Mouse (Mus musculus): ENCODE results near the gene Arpc5l. TPM values are rescaled to one million over a fixed set of nuclear protein-coding genes. Genes with fewer than 3 reads are reported as not detected.
A peak's percentile ranks its signal among the peaks of the same experiment; 100 is the strongest.

Arpc5l gene
- polyA plus RNA-seq, 1 experiment from 2014 or later: 140 TPM

DNA sequence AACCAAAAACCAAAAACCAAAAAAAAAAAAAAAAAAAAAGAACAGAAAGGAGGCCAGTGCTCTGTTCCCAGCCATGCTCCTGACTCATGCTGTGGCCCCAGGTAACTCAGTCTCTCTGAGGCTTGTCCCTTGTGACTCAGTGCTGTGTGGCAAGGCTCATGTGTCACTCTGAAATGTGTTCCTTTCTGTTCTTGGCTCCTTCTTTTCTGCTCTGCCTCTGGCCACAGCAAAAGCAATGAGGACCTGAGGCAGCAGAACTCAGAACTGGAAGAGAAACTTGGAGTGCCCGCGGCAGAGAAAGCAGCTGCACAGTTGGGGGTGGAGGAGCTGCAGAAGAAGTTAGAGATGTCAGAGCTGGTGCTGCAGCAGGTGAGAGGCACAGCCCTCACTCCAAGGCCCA is 31.0 kb upstream of the Arpc5l start:
- no peak overlapping the region for H3K4me2 ChIP-seq (ENCODE audit: low read depth, low read length)
- no peaks in the 10 kb centered on the region for H3K27me3 ChIP-seq (ENCODE audit: control insufficient read depth, insufficient read depth, low read length)
- ATAC-seq (replicated peaks; ENCODE audit: insufficient number of reproducible peaks, low FRiP score, low TSS enrichment, low read depth) (no peak), DNase-seq (ENCODE audit: low spot score) (no peak)
- no peak overlapping the region for H3K27ac ChIP-seq (replicated peaks; ENCODE audit: low read depth, low read length)
- H3K9ac ChIP-seq (replicated peaks; ENCODE audit: low read length): no peak overlapping the region
- WGBS: 44% methylated on average over 2 of the region's 2 CpGs
- no peak overlapping the region for H3K4me3 ChIP-seq (ENCODE audit: low read depth, low read length)
- no peaks in the 10 kb centered on the region for H3K4me1 ChIP-seq (ENCODE audit: control insufficient read depth, insufficient read depth, low read length)
- H3K9me3 ChIP-seq (replicated peaks; ENCODE audit: control insufficient read depth, low read length): no peaks in the 10 kb centered on the region
- no peaks in the 10 kb centered on the region for H3K36me3 ChIP-seq (replicated peaks; ENCODE audit: control insufficient read depth, insufficient read depth, low read depth, low read length)

DNA sequence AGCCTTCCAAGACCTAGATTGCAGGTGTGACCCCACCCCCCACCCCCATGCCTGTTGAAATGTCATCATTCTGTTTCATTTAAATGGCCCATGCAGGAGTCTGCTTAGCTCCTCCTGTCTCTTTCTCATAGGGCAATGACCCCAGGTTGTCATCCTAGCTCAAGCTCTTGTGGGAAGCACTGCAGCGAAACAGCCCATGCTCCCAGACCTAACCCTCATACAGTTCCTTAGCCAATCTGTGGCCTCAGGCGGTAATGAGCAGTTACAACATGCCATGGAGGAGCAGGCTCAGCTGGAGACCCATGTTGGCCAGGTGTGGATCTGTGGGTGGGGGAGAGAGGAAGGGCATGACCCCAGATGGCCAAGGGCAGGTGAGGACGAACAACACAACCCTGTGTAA is 30.0 kb upstream of the Arpc5l start:
- Histone ChIP-seq H3K27ac (replicated peaks; ENCODE audit: low read depth, low read length) (no peak overlapping the region), H3K27me3 (ENCODE audit: control insufficient read depth, insufficient read depth, low read length) (no peaks in the 10 kb centered on the region), H3K9ac (replicated peaks; ENCODE audit: low read length) (no peak overlapping the region), H3K4me2 (ENCODE audit: low read depth, low read length) (no peak overlapping the region), H3K36me3 (replicated peaks; ENCODE audit: control insufficient read depth, insufficient read depth, low read depth, low read length) (no peaks in the 10 kb centered on the region), H3K4me3 (ENCODE audit: low read depth, low read length) (no peak overlapping the region), H3K9me3 (replicated peaks; ENCODE audit: control insufficient read depth, low read length) (no peaks in the 10 kb centered on the region), H3K4me1 (ENCODE audit: control insufficient read depth, insufficient read depth, low read length) (no peaks in the 10 kb centered on the region)
- 75% methylated on average over 3 of the region's 3 CpGs for WGBS
- DNase-seq (ENCODE audit: low spot score) (no peak), ATAC-seq (replicated peaks; ENCODE audit: insufficient number of reproducible peaks, low FRiP score, low TSS enrichment, low read depth) (no peak)

DNA sequence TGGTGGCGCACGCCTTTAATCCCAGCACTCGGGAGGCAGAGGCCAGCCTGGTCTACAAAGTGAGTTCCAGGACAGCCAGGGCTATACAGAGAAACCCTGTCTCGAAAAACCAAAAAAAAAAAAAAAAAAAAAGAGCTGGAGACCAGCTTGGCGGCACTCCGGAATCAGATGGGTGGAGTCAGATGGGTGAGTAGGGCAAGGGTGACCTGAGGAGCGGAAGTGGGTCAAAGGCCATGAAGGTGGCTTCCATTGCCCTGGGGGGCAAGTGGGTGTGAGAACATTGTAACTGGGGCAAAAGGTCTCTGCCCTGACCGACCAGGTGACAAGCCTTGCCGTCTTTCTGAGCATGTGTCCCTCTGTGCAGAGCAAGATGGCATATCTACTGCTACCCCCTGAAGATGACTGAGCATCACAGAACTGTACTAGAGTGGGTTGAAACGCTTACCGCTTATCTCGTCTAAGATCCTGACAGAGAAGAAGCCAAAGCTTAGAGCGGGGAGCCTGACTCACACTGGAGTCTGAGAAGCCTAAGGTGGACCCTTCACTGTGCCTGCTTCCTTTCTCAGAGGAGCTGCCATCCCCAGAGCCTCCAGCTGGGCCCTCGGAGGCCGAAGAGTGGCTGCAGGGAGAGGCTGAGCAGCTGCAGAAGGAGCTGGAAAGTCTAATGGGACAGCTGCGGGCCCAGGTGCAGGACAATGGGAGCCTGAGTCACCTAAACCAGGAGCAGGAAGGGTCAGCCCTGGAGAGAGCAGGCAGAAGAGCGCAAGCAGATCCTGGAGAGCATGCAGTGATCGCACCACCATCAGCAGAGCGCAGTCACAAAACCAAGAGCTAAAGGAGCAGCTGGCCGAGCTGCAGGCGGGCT is 29.0 kb upstream of the Arpc5l start:
- Histone ChIP-seq H3K36me3 (replicated peaks; ENCODE audit: control insufficient read depth, insufficient read depth, low read depth, low read length) (no peaks in the 10 kb centered on the region), H3K4me2 (ENCODE audit: low read depth, low read length) (no peak overlapping the region), H3K27ac (replicated peaks; ENCODE audit: low read depth, low read length) (no peak overlapping the region), H3K4me1 (ENCODE audit: control insufficient read depth, insufficient read depth, low read length) (no peaks in the 10 kb centered on the region), H3K27me3 (ENCODE audit: control insufficient read depth, insufficient read depth, low read length) (no peaks in the 10 kb centered on the region), H3K9me3 (replicated peaks; ENCODE audit: control insufficient read depth, low read length) (no peaks in the 10 kb centered on the region), H3K4me3 (ENCODE audit: low read depth, low read length) (no peak overlapping the region), H3K9ac (replicated peaks; ENCODE audit: low read length) (no peak overlapping the region)
- DNase-seq (ENCODE audit: low spot score) (no peak), ATAC-seq (replicated peaks; ENCODE audit: insufficient number of reproducible peaks, low FRiP score, low TSS enrichment, low read depth) (no peak)
- 73% methylated on average over 21 of the region's 21 CpGs for WGBS

DNA sequence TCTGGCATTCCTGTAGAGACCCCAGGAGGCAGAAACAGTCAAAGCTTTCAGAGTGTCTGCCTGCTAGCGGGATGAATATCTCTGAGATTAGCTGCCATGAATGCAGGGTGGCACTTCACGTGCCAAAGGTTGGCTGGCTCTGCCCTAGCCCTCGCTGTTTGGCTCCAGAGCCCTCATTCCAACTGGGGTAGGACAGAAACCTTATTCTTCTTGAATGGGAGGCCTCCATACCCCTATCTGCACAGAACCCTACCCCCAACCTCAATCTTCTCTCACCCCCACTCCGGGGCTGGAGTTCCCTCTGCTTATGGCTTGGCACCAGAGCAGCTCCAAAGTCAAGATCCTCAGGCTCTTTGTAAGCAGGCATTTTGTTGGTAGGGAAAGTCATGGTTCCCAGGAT is 27.3 kb upstream of the Arpc5l start:
- H3K4me3 ChIP-seq (ENCODE audit: low read depth, low read length): no peak overlapping the region
- H3K36me3 ChIP-seq (replicated peaks; ENCODE audit: control insufficient read depth, insufficient read depth, low read depth, low read length): no peaks in the 10 kb centered on the region
- no peak overlapping the region for H3K4me2 ChIP-seq (ENCODE audit: low read depth, low read length)
- no peaks in the 10 kb centered on the region for H3K27me3 ChIP-seq (ENCODE audit: control insufficient read depth, insufficient read depth, low read length)
- no peaks in the 10 kb centered on the region for H3K9me3 ChIP-seq (replicated peaks; ENCODE audit: control insufficient read depth, low read length)
- DNase-seq (ENCODE audit: low spot score) (no peak), ATAC-seq (replicated peaks; ENCODE audit: insufficient number of reproducible peaks, low FRiP score, low TSS enrichment, low read depth) (no peak)
- no peaks in the 10 kb centered on the region for H3K4me1 ChIP-seq (ENCODE audit: control insufficient read depth, insufficient read depth, low read length)
- 56% methylated on average over 4 of the region's 4 CpGs for WGBS
- no peak overlapping the region for H3K27ac ChIP-seq (replicated peaks; ENCODE audit: low read depth, low read length)
- no peak overlapping the region for H3K9ac ChIP-seq (replicated peaks; ENCODE audit: low read length)

DNA sequence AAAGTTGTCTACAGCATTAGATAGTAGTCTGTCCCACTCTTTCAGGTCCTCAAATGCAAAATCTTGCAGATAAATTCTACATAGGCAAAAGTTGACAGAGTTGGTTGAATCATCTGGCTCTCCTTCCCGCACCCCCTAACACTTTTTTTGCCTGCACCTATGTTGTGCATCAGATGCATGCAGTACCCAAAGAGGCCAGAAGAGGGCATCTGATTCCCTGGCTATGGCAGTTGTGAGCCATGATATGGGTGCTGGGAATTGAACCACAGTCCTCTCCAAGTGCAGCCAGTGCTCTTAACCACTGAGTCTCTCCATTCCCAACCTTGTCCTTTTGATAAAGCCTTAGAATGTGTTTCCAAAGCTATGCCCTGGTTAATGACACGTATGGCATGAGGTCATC is 21.7 kb upstream of the Arpc5l start:
- H3K27ac ChIP-seq (replicated peaks; ENCODE audit: low read depth, low read length): no peak overlapping the region
- no peak for ATAC-seq (replicated peaks; ENCODE audit: insufficient number of reproducible peaks, low FRiP score, low TSS enrichment, low read depth)
- H3K36me3 ChIP-seq (replicated peaks; ENCODE audit: control insufficient read depth, insufficient read depth, low read depth, low read length): no peaks in the 10 kb centered on the region
- no peak for DNase-seq (ENCODE audit: low spot score)
- H3K4me2 ChIP-seq (ENCODE audit: low read depth, low read length): no peak overlapping the region
- no peak overlapping the region for H3K4me3 ChIP-seq (ENCODE audit: low read depth, low read length)
- 93% methylated on average over 2 of the region's 2 CpGs for WGBS
- no peaks in the 10 kb centered on the region for H3K27me3 ChIP-seq (ENCODE audit: control insufficient read depth, insufficient read depth, low read length)
- peaks cover 3% of the 10 kb centered on the region; the same call in 1 of the 2 replicates for H3K9me3 ChIP-seq (replicated peaks; ENCODE audit: control insufficient read depth, low read length)
- no peaks in the 10 kb centered on the region for H3K4me1 ChIP-seq (ENCODE audit: control insufficient read depth, insufficient read depth, low read length)
- no peak overlapping the region for H3K9ac ChIP-seq (replicated peaks; ENCODE audit: low read length)

DNA sequence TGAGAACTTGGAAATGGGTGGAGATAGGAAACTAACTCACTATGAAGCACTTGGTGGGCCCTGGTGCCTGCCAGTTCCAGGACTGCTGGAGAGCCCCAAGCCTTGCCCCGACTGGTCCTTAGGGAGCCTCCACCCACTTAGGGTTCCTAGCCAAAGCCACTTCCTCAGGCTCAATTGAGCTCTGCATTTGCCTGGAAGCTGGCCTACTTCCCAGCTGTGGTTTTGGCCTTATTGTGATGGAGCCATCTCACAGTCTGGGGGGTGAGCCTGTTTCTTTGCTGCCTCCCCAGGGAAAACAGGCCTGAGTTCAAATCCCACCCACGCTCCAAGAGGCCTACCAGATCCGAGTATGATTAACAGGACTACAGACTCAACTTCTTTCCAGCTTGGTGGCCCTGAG is 18.6 kb upstream of the Arpc5l start:
- WGBS: 87% methylated on average over 3 of the region's 3 CpGs
- ATAC-seq (replicated peaks; ENCODE audit: insufficient number of reproducible peaks, low FRiP score, low TSS enrichment, low read depth): no peak
- no peak overlapping the region for H3K4me2 ChIP-seq (ENCODE audit: low read depth, low read length)

DNA sequence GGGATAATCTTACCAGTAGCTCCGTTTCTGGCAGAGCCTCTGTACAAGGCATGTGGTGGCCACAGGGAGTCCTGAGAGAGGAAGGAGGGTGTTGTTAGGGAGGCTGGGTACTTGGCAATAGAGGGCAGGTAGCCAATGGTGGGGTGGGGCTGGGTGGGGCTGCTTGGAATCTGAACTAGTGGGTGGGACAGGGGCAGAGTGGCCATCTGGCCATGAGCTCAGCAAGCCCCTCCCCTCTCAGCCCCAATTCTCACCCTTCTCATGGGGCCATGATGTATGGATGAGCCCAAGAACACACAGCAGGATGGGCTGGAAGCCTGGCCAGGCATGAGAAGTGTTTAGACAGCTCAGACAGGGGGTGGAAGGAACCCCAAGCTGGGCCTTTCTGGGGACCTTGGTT is 17.8 kb upstream of the Arpc5l start:
- Histone ChIP-seq H3K9ac (replicated peaks; ENCODE audit: low read length) (no peak overlapping the region), H3K36me3 (replicated peaks; ENCODE audit: control insufficient read depth, insufficient read depth, low read depth, low read length) (no peaks in the 10 kb centered on the region), H3K9me3 (replicated peaks; ENCODE audit: control insufficient read depth, low read length) (peaks cover 3% of the 10 kb centered on the region; the same call in 1 of the 2 replicates), H3K27me3 (ENCODE audit: control insufficient read depth, insufficient read depth, low read length) (no peaks in the 10 kb centered on the region), H3K4me2 (ENCODE audit: low read depth, low read length) (no peak overlapping the region), H3K27ac (replicated peaks; ENCODE audit: low read depth, low read length) (no peak overlapping the region), H3K4me3 (ENCODE audit: low read depth, low read length) (no peak overlapping the region), H3K4me1 (ENCODE audit: control insufficient read depth, insufficient read depth, low read length) (no peaks in the 10 kb centered on the region)
- no peak for DNase-seq (ENCODE audit: low spot score)
- no peak for ATAC-seq (replicated peaks; ENCODE audit: insufficient number of reproducible peaks, low FRiP score, low TSS enrichment, low read depth)
- 48% methylated on average over 1 of the region's 1 CpGs for WGBS

More for the DNA sequence above, 18.6 kb upstream of the Arpc5l start:
- H3K27ac ChIP-seq (replicated peaks; ENCODE audit: low read depth, low read length): no peak overlapping the region
- H3K4me3 ChIP-seq (ENCODE audit: low read depth, low read length): no peak overlapping the region
- H3K27me3 ChIP-seq (ENCODE audit: control insufficient read depth, insufficient read depth, low read length): no peaks in the 10 kb centered on the region
- no peak for DNase-seq (ENCODE audit: low spot score)
- H3K9me3 ChIP-seq (replicated peaks; ENCODE audit: control insufficient read depth, low read length): peaks cover 3% of the 10 kb centered on the region; the same call in 1 of the 2 replicates
- H3K9ac ChIP-seq (replicated peaks; ENCODE audit: low read length): no peak overlapping the region
- no peaks in the 10 kb centered on the region for H3K36me3 ChIP-seq (replicated peaks; ENCODE audit: control insufficient read depth, insufficient read depth, low read depth, low read length)
- no peaks in the 10 kb centered on the region for H3K4me1 ChIP-seq (ENCODE audit: control insufficient read depth, insufficient read depth, low read length)

DNA sequence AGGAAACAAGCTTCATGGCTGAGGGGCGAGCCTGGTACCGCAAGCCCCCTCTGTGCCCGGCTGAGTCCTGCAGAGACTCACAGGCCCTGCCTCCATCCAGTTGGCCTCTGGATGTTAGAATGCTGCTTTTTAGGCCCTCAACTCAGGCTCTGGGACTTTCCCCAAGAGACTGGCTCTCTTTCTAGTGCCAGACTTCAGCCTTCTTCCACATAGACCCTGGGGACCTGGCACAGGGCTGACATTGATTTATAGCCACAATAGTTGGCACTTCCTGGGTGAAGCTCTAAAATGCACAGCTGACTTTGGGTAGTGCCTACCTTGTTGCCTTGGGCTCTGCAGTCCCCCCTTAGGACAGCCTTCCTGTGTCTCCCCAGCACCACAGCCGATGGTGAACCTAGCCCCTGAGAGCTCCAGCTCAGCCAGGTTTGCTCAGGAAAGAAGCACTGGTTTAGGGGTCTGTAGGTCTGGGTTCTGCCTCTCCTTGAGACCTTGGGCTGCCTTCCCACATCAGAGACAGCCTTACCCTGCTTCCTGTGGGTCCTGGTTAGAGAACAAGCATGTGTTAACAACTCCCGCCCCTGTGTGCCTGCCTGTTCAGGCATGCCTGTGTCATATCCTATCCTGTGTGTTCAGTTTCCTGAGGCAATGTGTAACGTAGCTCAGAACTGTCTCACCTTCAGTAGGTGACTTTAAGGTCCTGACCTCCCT is 17.2 kb upstream of the Arpc5l start:
- peak; percentile 23 for DNase-seq (ENCODE audit: low spot score)
- Histone ChIP-seq H3K9ac (replicated peaks; ENCODE audit: low read length) (no peak overlapping the region), H3K27ac (replicated peaks; ENCODE audit: low read depth, low read length) (no peak overlapping the region), H3K4me1 (ENCODE audit: control insufficient read depth, insufficient read depth, low read length) (no peaks in the 10 kb centered on the region), H3K27me3 (ENCODE audit: control insufficient read depth, insufficient read depth, low read length) (no peaks in the 10 kb centered on the region), H3K4me3 (ENCODE audit: low read depth, low read length) (no peak overlapping the region), H3K4me2 (ENCODE audit: low read depth, low read length) (no peak overlapping the region), H3K36me3 (replicated peaks; ENCODE audit: control insufficient read depth, insufficient read depth, low read depth, low read length) (no peaks in the 10 kb centered on the region), H3K9me3 (replicated peaks; ENCODE audit: control insufficient read depth, low read length) (peaks cover 3% of the 10 kb centered on the region; the same call in 1 of the 2 replicates)
- 79% methylated on average over 6 of the region's 6 CpGs for WGBS
- ATAC-seq (replicated peaks; ENCODE audit: insufficient number of reproducible peaks, low FRiP score, low TSS enrichment, low read depth): no peak
